Mouse (Mus musculus) intestine, embryonic 14.5 days (tissue): ENCODE results near the gene Sap25. TPM values are rescaled to one million over a fixed set of nuclear protein-coding genes. Genes with fewer than 3 reads are reported as not detected.

Experiments used
- ATAC-seq: fragments of 200-750 bp; cut with Nextera tagmentation; replicated peaks from 2 replicates; pipeline ENCODE4 v1.8.0; 2017; ENCODE audit warnings: low read depth, moderate number of reproducible peaks, moderate TSS enrichment, moderate library complexity; ENCODE audit not compliant: low FRiP score, low TSS enrichment
- DNase-seq: peaks from one replicate; pipeline ENCODE4 v3.0.0-alpha.2; 2018; ENCODE audit warnings: low spot score
- H3K27ac ChIP-seq: fragments of 300-500 bp; sonication (generic); 2 replicates; pipeline ENCODE4 v1.5.1; 2014; ENCODE audit warnings: low read depth, mild to moderate bottlenecking, control low read depth
- H3K27me3 ChIP-seq: fragments of 300-500 bp; sonication (generic); replicated peaks from 2 replicates; pipeline ENCODE4 v1.6.1; 2014; ENCODE audit warnings: low read length, control low read depth; ENCODE audit not compliant: control insufficient read depth, insufficient read depth
- H3K36me3 ChIP-seq: fragments of 300-500 bp; sonication (generic); 2 replicates; pipeline ENCODE4 v1.6.1; 2014; ENCODE audit warnings: low read length, control low read depth; ENCODE audit not compliant: control insufficient read depth, insufficient read depth
- H3K4me1 ChIP-seq: fragments of 300-500 bp; sonication (generic); replicated peaks from 2 replicates; pipeline ENCODE4 v1.6.1; 2014; ENCODE audit warnings: low read length, control low read depth, mixed read lengths; ENCODE audit not compliant: control insufficient read depth, insufficient read depth
- H3K4me2 ChIP-seq: fragments of 300-500 bp; sonication (generic); 2 replicates; pipeline ENCODE4 v1.6.1; 2014; ENCODE audit warnings: low read length
- H3K4me3 ChIP-seq: fragments of 300-500 bp; sonication (generic); 2 replicates; pipeline ENCODE4 v1.5.1; 2014; ENCODE audit warnings: low read depth, low read length, control low read depth, mixed read lengths
- H3K9ac ChIP-seq: fragments of 300-500 bp; sonication (generic); 2 replicates; pipeline ENCODE4 v1.6.1; 2014; ENCODE audit warnings: mild to moderate bottlenecking, low read length
- H3K9me3 ChIP-seq: fragments of 300-500 bp; sonication (generic); 2 replicates; pipeline ENCODE4 v1.6.1; 2016; ENCODE audit warnings: low read length, control low read depth; ENCODE audit not compliant: control insufficient read depth
- WGBS: fragments of 180-500 bp; shearing (Covaris S2); extraction: QIAGEN DNeasy Blood & Tissue Kit; methylation state at CpG from one replicate; pipeline ENCODE4 v1.1.7; 2014; 5-methylcytosine and 5-hydroxymethylcytosine counted together
- polyA plus RNA-seq: library from polyadenylated mRNA; unstranded; fragments of >200 nt; fragmentation: Nextera tagmentation; extraction: Ambion mirVana; gene quantifications from 2 replicates; pipeline ENCODE4 v1.2.1, GENCODE M21; 2014

Gene Sap25
- polyA plus RNA-seq, 1 experiment from 2014 or later = 6.9 TPM

GRCm38 (mm10) chr5:137630602-137631001 lies 10.5 kb upstream of the Sap25 start:
- ATAC-seq (no peak), DNase-seq (no peak)
- no peaks in the 10 kb centered on the region for H3K27me3 ChIP-seq
- H3K27ac ChIP-seq = peak overlapping the region; percentile 94
- WGBS = 25% methylated on average over 3 of the region's 3 CpGs
- no peaks in the 10 kb centered on the region for H3K9me3 ChIP-seq
- H3K9ac ChIP-seq = peak overlapping the region; percentile 20
- peaks cover 29% of the 10 kb centered on the region for H3K4me1 ChIP-seq
- H3K4me2 ChIP-seq = peak overlapping the region; percentile 80
- peaks cover 23% of the 10 kb centered on the region for H3K36me3 ChIP-seq
- peak overlapping the region; percentile 18; the same call in 1 of the 2 replicates for H3K4me3 ChIP-seq

DNA sequence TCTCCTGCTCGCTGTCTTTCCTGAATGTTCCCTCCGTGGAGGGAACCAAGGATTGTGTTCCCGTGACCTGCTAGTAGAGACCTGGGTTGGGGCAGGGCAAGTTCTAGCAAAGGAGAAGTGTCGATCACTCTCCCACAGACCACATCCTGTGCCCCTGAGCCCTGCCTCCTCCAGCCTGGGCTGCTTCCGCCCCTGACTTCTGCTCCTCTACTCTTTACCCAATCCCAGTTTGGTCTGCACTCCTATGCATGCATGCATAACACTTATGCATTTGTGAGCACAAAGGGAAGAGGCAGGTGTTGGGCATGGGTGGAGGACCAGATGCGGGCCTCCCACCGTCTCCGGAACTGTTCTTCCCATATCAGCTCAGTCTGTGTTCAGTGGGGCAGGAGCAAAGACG lies 10.0 kb upstream of the Sap25 start:
- Histone ChIP-seq H3K9me3 (no peaks in the 10 kb centered on the region), H3K36me3 (peaks cover 28% of the 10 kb centered on the region), H3K4me3 (peak overlapping the region; percentile 18; the same call in 1 of the 2 replicates), H3K27ac (peak overlapping the region; percentile 94), H3K27me3 (no peaks in the 10 kb centered on the region), H3K4me1 (peaks cover 29% of the 10 kb centered on the region), H3K9ac (peak overlapping the region; percentile 20; the same call in 1 of the 2 replicates), H3K4me2 (peak overlapping the region; percentile 80)
- no peak for ATAC-seq
- DNase-seq = no peak
- 61% methylated on average over 9 of the region's 9 CpGs for WGBS

GRCm38 (mm10) chr5:137631591-137631990 lies 9.5 kb upstream of the Sap25 start:
- WGBS = 68% methylated on average over 4 of the region's 4 CpGs
- H3K4me3 ChIP-seq = no peak overlapping the region
- ATAC-seq (no peak), DNase-seq (no peak)
- H3K9ac ChIP-seq = no peak overlapping the region
- H3K27me3 ChIP-seq = no peaks in the 10 kb centered on the region
- H3K4me1 ChIP-seq = peaks cover 29% of the 10 kb centered on the region
- peaks cover 32% of the 10 kb centered on the region for H3K36me3 ChIP-seq
- peak overlapping the region; percentile 80 for H3K4me2 ChIP-seq
- H3K9me3 ChIP-seq = no peaks in the 10 kb centered on the region
- no peak overlapping the region; the same call in 1 of the 2 replicates for H3K27ac ChIP-seq

- Histone ChIP-seq H3K27me3 (no peaks in the 10 kb centered on the region), H3K27ac (no peak overlapping the region)
Measured at GRCm38 (mm10) chr5:137633397-137634084, 7.6 kb upstream of the Sap25 start.

GRCm38 (mm10) chr5:137639472-137639871 lies 1.7 kb upstream of the Sap25 start:
- H3K9ac ChIP-seq = no peak overlapping the region
- peaks cover 13% of the 10 kb centered on the region for H3K27me3 ChIP-seq
- H3K9me3 ChIP-seq = no peaks in the 10 kb centered on the region
- H3K4me1 ChIP-seq = no peaks in the 10 kb centered on the region
- 78% methylated on average over 7 of the region's 7 CpGs for WGBS
- no peak overlapping the region for H3K4me3 ChIP-seq
- peaks cover 76% of the 10 kb centered on the region for H3K36me3 ChIP-seq
- no peak for DNase-seq
- H3K27ac ChIP-seq = no peak overlapping the region
- no peak overlapping the region for H3K4me2 ChIP-seq
- no peak for ATAC-seq

More at GRCm38 (mm10) chr5:137633397-137634084, 7.6 kb upstream of the Sap25 start:
- no peak for ATAC-seq
- Histone ChIP-seq H3K9ac (no peak overlapping the region), H3K9me3 (no peaks in the 10 kb centered on the region), H3K4me2 (no peak overlapping the region), H3K4me1 (peaks cover 21% of the 10 kb centered on the region), H3K4me3 (no peak overlapping the region), H3K36me3 (peaks cover 52% of the 10 kb centered on the region)
- 77% methylated on average over 12 of the region's 12 CpGs for WGBS
- DNase-seq = no peak

DNA sequence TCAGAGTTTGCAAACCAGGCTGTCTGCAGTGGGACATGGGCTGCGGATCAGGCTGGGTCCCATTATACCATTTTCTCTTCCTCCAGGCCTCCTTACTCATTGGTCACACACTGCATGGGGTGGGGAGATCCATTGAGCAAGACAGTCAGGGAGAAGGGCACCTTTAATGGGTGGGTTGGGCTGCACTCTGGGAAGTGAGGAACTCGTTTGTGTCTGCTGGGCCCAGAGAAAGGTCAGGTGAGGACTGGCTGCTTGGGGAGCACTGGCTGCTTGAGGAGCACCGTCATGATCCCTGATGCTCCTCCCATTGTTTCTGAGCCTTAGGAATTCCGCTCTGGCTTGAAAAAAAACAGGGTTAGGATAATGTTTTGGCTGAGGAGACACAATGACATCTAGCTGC lies 1.8 kb downstream of the Sap25 start:
- H3K27me3 ChIP-seq = peaks cover 31% of the 10 kb centered on the region
- DNase-seq (no peak), ATAC-seq (no peak)
- 38% methylated on average over 4 of the region's 4 CpGs for WGBS
- H3K4me3 ChIP-seq = no peak overlapping the region
- no peaks in the 10 kb centered on the region for H3K9me3 ChIP-seq
- H3K4me1 ChIP-seq = peaks cover 7% of the 10 kb centered on the region; the same call in 1 of the 2 replicates
- peaks cover 45% of the 10 kb centered on the region for H3K36me3 ChIP-seq
- H3K27ac ChIP-seq = no peak overlapping the region
- H3K9ac ChIP-seq = no peak overlapping the region
- no peak overlapping the region for H3K4me2 ChIP-seq

- WGBS = 37% methylated on average over 19 of the region's 19 CpGs
Measured at GRCm38 (mm10) chr5:137644484-137644883, 3.4 kb downstream of the Sap25 start.

GRCm38 (mm10) chr5:137645091-137645651 lies 4.0 kb downstream of the Sap25 start:
- Histone ChIP-seq H3K27me3 (peaks cover 31% of the 10 kb centered on the region), H3K27ac (no peak overlapping the region), H3K9ac (peak overlapping the region; percentile 25; the same call in 1 of the 2 replicates), H3K4me2 (peak overlapping the region; percentile 44), H3K9me3 (no peaks in the 10 kb centered on the region), H3K36me3 (peaks cover 26% of the 10 kb centered on the region), H3K4me3 (peak overlapping the region; percentile 25), H3K4me1 (peaks cover 17% of the 10 kb centered on the region)
- DNase-seq (no peak), ATAC-seq (no peak)
- 4% methylated on average over 44 of the region's 44 CpGs for WGBS

More at GRCm38 (mm10) chr5:137644484-137644883, 3.4 kb downstream of the Sap25 start:
- Histone ChIP-seq H3K9ac (no peak overlapping the region), H3K4me2 (no peak overlapping the region), H3K27ac (no peak overlapping the region), H3K9me3 (no peaks in the 10 kb centered on the region), H3K4me1 (peaks cover 11% of the 10 kb centered on the region), H3K36me3 (peaks cover 29% of the 10 kb centered on the region), H3K4me3 (no peak overlapping the region), H3K27me3 (peaks cover 31% of the 10 kb centered on the region)
- no peak for ATAC-seq
- DNase-seq = no peak
